Mouse (Mus musculus): ENCODE data around the gene Ssbp2. TPM values are rescaled to one million over a fixed set of nuclear protein-coding genes. Genes with fewer than 3 reads are reported as not detected.

The Ssbp2 gene
- 47.6 TPM for polyA plus RNA-seq (2014; fragmentation: Illumina TruSeq; extraction: RNeasy Lipid Tissue Mini Kit (QIAGEN cat#74804); ENCODE audit: low read depth, low replicate concordance)

DNA sequence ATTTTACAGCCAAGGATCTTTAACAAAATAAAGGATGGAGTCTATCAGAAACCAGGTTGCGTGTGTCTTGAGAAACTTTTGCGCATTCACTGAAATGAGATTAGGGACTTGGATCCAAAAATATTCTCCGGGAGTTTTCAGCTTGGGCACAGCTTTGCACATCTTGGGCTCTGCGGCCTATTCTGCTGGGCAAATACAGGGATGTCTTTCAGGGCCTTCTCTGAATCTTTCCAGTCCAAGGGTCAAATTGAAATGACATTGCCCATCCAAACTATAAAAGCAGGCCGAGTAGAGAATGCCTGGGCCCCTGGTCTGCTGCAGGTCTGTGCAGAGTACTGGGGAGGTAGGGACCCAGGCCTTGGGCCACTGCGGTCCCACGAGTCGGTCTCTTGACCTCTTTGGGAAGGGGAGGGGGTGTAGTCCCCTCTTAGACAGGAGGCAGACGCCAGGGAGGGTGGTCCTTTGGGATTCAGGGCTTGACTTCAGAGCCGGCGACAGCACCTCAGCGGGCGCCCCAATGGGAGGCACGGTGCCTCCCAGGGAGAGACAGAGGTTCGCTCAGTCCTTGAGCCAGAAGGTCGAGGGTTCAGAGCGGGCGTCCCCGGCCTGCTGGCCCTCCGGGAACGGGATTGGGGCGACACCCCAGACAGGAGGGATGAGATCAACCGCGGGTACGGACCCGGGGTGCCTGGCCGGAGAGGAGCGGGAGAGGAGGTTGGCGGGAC, at the start of gene Ssbp2:
TSS of gene Ssbp2 (plus strand) at position 388 of the 725 bp plus-strand sequence.

DNA sequence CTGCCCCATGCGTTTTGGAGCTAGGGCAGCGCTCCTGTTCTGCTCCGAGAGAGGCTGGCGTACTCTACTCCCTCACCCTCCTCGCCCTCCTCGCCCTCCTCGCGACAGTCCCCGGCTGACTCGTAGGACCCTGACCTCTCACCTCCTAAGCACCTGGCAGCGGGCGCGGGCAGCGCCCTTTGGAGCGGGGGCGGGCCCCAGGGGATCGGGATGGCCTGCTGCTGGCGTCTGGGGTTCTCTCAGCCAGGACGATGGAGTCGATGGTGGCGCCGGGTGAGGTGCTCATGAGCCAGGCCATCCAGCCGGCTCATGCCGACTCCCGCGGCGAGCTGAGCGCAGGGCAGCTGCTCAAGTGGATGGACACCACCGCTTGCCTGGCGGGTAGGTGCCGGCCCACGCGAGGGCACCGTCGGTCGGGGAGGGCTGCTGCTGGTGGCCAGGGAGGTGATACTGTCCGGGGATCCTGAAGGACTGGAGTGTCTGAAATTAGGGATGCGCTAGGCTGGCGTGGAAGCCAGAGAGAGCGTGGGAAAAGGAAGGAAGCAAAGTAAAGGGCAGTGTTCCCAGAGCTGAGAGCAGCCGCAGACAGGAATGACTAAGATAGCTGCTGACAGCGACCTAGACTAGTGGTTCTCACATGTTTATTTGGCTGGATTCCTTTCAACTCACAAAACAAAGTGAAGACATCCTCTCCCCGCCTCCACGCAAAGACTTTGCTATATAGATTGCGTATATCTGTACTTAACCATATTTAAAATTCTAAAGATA, 281.4 kb downstream of the Ssbp2 start, which contains the start of gene Acot12:
TSS of gene Acot12 (plus strand) at position 233 of the 768 bp plus-strand sequence.

Other genes with a start within 250 kb of the Ssbp2 start
- gene Atg10, start 236.3 kb upstream of the Ssbp2 start, polyA plus RNA-seq (2014; fragmentation: Illumina TruSeq; extraction: RNeasy Lipid Tissue Mini Kit (QIAGEN cat#74804); ENCODE audit: low read depth, low replicate concordance) = 30.9 TPM